Mouse (Mus musculus) hindbrain, embryonic 16.5 days (tissue): ENCODE measurements around the gene Slc37a1. TPM values are rescaled to one million over a fixed set of nuclear protein-coding genes. Genes with fewer than 3 reads are reported as not detected.

Experiments used
- ATAC-seq: fragments of 200-750 bp; cut with Nextera tagmentation; 2 replicates; pipeline ENCODE4 v1.8.0; 2017; ENCODE audit warnings: moderate TSS enrichment, moderate library complexity
- H3K27ac ChIP-seq: fragments of 300-500 bp; sonication (generic); 2 replicates; pipeline ENCODE4 v1.5.1; 2014; ENCODE audit warnings: low read depth, mild to moderate bottlenecking, control low read depth, low read length, moderate library complexity
- H3K27me3 ChIP-seq: fragments of 300-500 bp; sonication (generic); replicated peaks from 2 replicates; pipeline ENCODE4 v1.6.1; 2014; ENCODE audit warnings: low read length; ENCODE audit not compliant: control insufficient read depth, insufficient read depth
- H3K36me3 ChIP-seq: fragments of 300-500 bp; sonication (generic); 2 replicates; pipeline ENCODE4 v1.6.1; 2014; ENCODE audit warnings: mild to moderate bottlenecking, low read length, moderate library complexity, mixed read lengths; ENCODE audit not compliant: control insufficient read depth, insufficient read depth
- H3K4me1 ChIP-seq: fragments of 300-500 bp; sonication (generic); 2 replicates; pipeline ENCODE4 v1.6.1; 2014; ENCODE audit warnings: low read depth, low read length; ENCODE audit not compliant: control insufficient read depth, insufficient read depth
- H3K4me2 ChIP-seq: fragments of 300-500 bp; sonication (generic); 2 replicates; pipeline ENCODE4 v1.6.1; 2014; ENCODE audit warnings: mild to moderate bottlenecking, low read length, control low read depth, moderate library complexity
- H3K4me3 ChIP-seq: fragments of 300-500 bp; sonication (generic); 2 replicates; pipeline ENCODE4 v1.5.1; 2014; ENCODE audit warnings: mild to moderate bottlenecking, low read length, control low read depth, moderate library complexity
- H3K9ac ChIP-seq: fragments of 300-500 bp; sonication (generic); 2 replicates; pipeline ENCODE4 v1.6.1; 2014; ENCODE audit warnings: low read depth, mild to moderate bottlenecking, control low read depth, low read length, moderate library complexity
- H3K9me3 ChIP-seq: fragments of 300-500 bp; sonication (generic); 2 replicates; pipeline ENCODE4 v1.6.1; 2014; ENCODE audit warnings: mild to moderate bottlenecking, low read length, moderate library complexity; ENCODE audit not compliant: control insufficient read depth
- WGBS: fragments of 180-500 bp; shearing (Covaris S2); extraction: QIAGEN DNeasy Blood & Tissue Kit; methylation state at CpG from one replicate; pipeline ENCODE4 v1.1.7; 2014; 5-methylcytosine and 5-hydroxymethylcytosine counted together
- polyA plus RNA-seq: library from polyadenylated mRNA; unstranded; fragments of >200 nt; fragmentation: Nextera tagmentation; extraction: Ambion mirVana; gene quantifications from 2 replicates; pipeline ENCODE4 v1.2.1, GENCODE M21; 2015

Gene Slc37a1
- polyA plus RNA-seq, 1 experiment from 2014 or later: 8.6 TPM

GRCm38 (mm10) chr17:31280269-31280668, 6.3 kb upstream of the Slc37a1 start:
- Histone ChIP-seq H3K9ac (no peak overlapping the region), H3K27ac (no peak overlapping the region), H3K27me3 (no peaks in the 10 kb centered on the region), H3K4me2 (no peak overlapping the region), H3K4me1 (peaks cover 12% of the 10 kb centered on the region), H3K36me3 (no peaks in the 10 kb centered on the region), H3K9me3 (no peaks in the 10 kb centered on the region), H3K4me3 (no peak overlapping the region)
- no peak for ATAC-seq
- WGBS: 76% methylated on average over 6 of the region's 6 CpGs

GRCm38 (mm10) chr17:31281830-31282686, 4.5 kb upstream of the Slc37a1 start:
- peaks cover 12% of the 10 kb centered on the region for H3K4me1 ChIP-seq
- H3K9me3 ChIP-seq: no peaks in the 10 kb centered on the region
- ATAC-seq: no peak
- no peak overlapping the region for H3K9ac ChIP-seq
- 40% methylated on average over 19 of the region's 19 CpGs for WGBS
- H3K36me3 ChIP-seq: no peaks in the 10 kb centered on the region
- H3K27me3 ChIP-seq: no peaks in the 10 kb centered on the region
- H3K4me2 ChIP-seq: peak overlapping the region; percentile 19; the same call in 1 of the 2 replicates
- H3K27ac ChIP-seq: no peak overlapping the region
- no peak overlapping the region for H3K4me3 ChIP-seq

GRCm38 (mm10) chr17:31282687-31283053, 3.9 kb upstream of the Slc37a1 start:
- Histone ChIP-seq H3K4me3 (no peak overlapping the region), H3K4me2 (peak overlapping the region; percentile 19; the same call in 1 of the 2 replicates), H3K9ac (no peak overlapping the region), H3K9me3 (no peaks in the 10 kb centered on the region), H3K36me3 (no peaks in the 10 kb centered on the region), H3K27me3 (no peaks in the 10 kb centered on the region), H3K27ac (no peak overlapping the region), H3K4me1 (peaks cover 8% of the 10 kb centered on the region)
- 14% methylated on average over 7 of the region's 7 CpGs for WGBS
- ATAC-seq: no peak

- no peak overlapping the region for H3K4me2 ChIP-seq
- H3K4me3 ChIP-seq: no peak overlapping the region
- H3K27me3 ChIP-seq: no peaks in the 10 kb centered on the region
- peaks cover 6% of the 10 kb centered on the region for H3K4me1 ChIP-seq
- no peak overlapping the region for H3K27ac ChIP-seq
- ATAC-seq: no peak
- H3K36me3 ChIP-seq: no peaks in the 10 kb centered on the region
- no peak overlapping the region for H3K9ac ChIP-seq
- 44% methylated on average over 2 of the region's 2 CpGs for WGBS
- no peaks in the 10 kb centered on the region for H3K9me3 ChIP-seq
These were observed 725 bp upstream of the Slc37a1 start for GRCm38 (mm10) chr17:31285867-31286266.

- no peak for ATAC-seq
- no peak overlapping the region for H3K4me3 ChIP-seq
- peaks cover 6% of the 10 kb centered on the region for H3K4me1 ChIP-seq
- no peaks in the 10 kb centered on the region for H3K36me3 ChIP-seq
- no peak overlapping the region for H3K27ac ChIP-seq
- no peaks in the 10 kb centered on the region for H3K27me3 ChIP-seq
- no peak overlapping the region for H3K4me2 ChIP-seq
- no peak overlapping the region for H3K9ac ChIP-seq
- 87% methylated on average over 3 of the region's 3 CpGs for WGBS
- no peaks in the 10 kb centered on the region for H3K9me3 ChIP-seq
These were observed 624 bp downstream of the Slc37a1 start for GRCm38 (mm10) chr17:31287216-31287615.

- WGBS: 53% methylated on average over 7 of the region's 7 CpGs
- H3K27me3 ChIP-seq: no peaks in the 10 kb centered on the region
- no peak overlapping the region for H3K27ac ChIP-seq
- no peak overlapping the region for H3K4me2 ChIP-seq
- no peak overlapping the region for H3K9ac ChIP-seq
- H3K9me3 ChIP-seq: no peaks in the 10 kb centered on the region
- H3K4me1 ChIP-seq: no peaks in the 10 kb centered on the region
- no peaks in the 10 kb centered on the region for H3K36me3 ChIP-seq
- no peak overlapping the region for H3K4me3 ChIP-seq
- no peak for ATAC-seq
These were observed 2.6 kb downstream of the Slc37a1 start for GRCm38 (mm10) chr17:31288999-31289726.

GRCm38 (mm10) chr17:31290311-31290710, 3.7 kb downstream of the Slc37a1 start:
- H3K27me3 ChIP-seq: no peaks in the 10 kb centered on the region
- H3K27ac ChIP-seq: no peak overlapping the region
- H3K4me1 ChIP-seq: peaks cover under 1% of the 10 kb centered on the region
- no peak for ATAC-seq
- H3K4me3 ChIP-seq: no peak overlapping the region
- no peak overlapping the region for H3K4me2 ChIP-seq
- no peak overlapping the region for H3K9ac ChIP-seq
- H3K9me3 ChIP-seq: no peaks in the 10 kb centered on the region
- no peaks in the 10 kb centered on the region for H3K36me3 ChIP-seq

- Histone ChIP-seq H3K4me2 (no peak overlapping the region), H3K9ac (no peak overlapping the region), H3K27ac (no peak overlapping the region), H3K4me1 (peaks cover 6% of the 10 kb centered on the region), H3K27me3 (no peaks in the 10 kb centered on the region), H3K36me3 (no peaks in the 10 kb centered on the region), H3K4me3 (no peak overlapping the region), H3K9me3 (no peaks in the 10 kb centered on the region)
- no peak for ATAC-seq
- WGBS: 72% methylated on average over 6 of the region's 6 CpGs
These were observed 4.3 kb downstream of the Slc37a1 start for GRCm38 (mm10) chr17:31290859-31291258.
